Mouse (Mus musculus) gastrocnemius, postnatal 10 days (tissue): ENCODE data around the gene Pax3. TPM values are rescaled to one million over a fixed set of nuclear protein-coding genes. Genes with fewer than 3 reads are reported as not detected.

Source experiments
- DNase-seq: peaks from one replicate; pipeline ENCODE4 v3.0.0; 2021; ENCODE audit warnings: mixed read lengths
- total RNA-seq, 2 experiments: library from RNA; stranded (reverse); gene quantifications; 2 replicates each; pipeline ENCODE4 v1.2.3; 2021

Gene Pax3
- total RNA-seq, 2 experiments from 2014 or later: 0.07 TPM; not detected in 1

- DNase-seq: no peak
Measured at GRCm38 (mm10) chr1:78198319-78198940, 1.5 kb upstream of the Pax3 start.

DNA sequence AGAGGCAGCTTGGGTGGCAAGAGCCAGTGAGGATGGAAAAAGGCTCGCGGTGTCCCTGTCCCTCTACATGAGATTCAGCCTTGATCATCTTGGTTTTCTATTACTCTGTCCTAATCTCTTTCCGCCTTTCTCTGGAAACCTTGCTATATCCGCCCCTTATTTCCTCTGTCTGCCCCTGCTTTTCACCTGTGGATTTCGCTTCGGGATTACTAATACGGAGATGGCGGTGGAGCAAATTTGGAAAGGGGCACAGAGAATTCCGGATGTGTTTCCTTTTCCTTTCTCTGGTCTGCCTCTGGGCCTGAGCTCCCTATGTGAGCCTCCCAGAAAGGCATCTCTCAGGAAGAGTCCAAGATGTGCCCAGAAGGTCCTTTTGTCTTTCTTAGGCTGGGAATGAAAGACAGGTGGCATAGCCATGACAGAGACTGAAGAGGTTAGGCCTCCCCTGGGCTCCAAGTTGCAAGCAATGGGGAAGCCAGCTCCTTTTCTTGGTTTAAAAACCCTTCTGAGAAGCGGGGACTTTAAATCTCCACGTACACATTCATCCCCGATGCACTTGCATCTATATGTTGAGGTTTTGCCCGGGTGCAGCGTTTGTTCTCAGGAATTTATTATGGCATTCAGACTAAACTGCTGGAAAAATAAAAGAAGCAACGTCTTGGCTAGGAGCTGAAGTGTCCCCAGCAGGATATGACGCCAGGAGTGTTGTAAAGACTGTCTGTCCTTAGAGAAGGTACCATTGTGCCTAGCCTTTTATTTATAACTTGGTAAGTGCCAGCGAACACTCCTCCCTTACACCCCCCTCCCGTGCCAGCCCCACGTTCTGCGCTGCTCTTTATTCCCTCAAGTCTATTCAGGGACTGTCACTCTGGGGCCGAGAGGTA lies 659 bp upstream of the Pax3 start:
- DNase-seq: no peak

- DNase-seq: no peak
Measured at GRCm38 (mm10) chr1:78195771-78196712, 892 bp downstream of the Pax3 start.

DNA sequence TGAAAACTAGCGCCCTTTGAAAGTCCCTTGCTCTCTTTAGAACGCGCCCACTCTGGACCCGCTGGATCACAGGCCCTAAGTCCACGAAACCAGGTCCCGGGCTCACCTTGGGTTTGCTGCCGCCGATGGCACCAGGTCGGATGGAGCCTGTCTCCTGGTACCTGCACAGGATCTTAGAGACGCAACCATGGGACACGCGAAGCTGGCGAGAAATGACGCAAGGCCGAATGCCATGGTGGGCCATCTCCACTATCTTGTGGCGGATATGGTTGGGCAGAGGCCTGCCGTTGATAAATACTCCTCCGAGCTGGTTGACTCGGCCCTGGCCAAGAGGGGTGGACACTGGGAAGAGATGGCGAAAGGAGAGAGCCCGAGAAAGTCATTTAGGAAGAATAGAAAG lies 1.8 kb downstream of the Pax3 start:
- DNase-seq: no peak

DNA sequence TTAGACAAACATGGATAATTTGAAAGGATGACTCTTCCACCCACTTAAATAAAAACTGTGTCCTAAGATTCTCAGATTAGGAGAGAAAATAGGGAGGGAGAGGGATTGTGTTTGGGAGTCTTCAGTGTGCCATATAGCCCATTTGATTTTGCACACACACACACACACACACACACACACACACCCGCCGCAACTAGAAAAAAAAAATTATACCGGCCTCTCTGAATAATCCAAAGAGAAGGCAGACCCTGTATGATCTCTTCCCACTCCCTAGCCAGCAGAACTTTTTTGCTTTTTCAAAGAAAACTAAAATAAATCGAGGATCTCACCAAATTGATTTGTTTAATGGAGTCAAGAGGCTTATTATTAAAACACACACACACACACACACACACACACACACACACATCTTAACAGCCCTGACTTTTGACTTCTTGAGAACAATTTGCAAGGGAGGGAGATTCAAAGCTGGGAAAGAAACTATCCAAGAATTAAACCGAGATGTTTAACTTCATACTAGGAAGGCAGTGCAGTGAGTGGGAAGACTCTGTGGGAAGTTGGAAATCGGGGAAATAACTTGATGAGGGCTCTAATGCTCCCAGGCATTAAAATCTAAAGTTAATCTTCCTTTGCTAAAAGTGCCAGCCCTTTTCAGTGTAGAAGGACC lies 2.4 kb downstream of the Pax3 start:
- DNase-seq: no peak

DNA sequence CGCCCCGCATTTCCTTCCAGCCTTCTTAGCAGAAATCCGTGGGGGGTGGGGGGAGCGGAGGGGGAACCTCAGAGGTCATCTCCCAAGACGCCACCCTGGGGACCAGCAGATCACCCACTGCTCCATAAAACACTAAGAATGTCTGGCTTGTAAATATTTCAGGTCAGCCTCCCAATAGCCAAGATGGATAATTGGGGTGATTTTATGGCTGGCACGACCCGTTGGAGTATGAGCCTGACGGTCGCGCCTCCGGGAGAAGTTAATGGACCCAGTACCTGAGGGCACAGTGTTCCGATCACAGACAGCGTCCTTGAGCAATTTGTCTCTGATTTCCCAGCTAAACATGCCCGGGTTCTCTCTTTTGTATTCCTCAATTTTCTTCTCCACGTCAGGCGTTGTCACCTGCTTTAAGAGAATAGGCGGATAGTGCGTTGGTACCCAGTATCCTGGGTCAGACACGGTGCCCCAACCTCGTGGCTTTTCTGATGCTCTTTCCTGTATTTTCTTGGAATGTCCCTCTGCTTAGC lies 3.4 kb downstream of the Pax3 start:
- DNase-seq: no peak

GRCm38 (mm10) chr1:78192746-78193464 lies 4.0 kb downstream of the Pax3 start:
- DNase-seq: no peak

- DNase-seq: no peak
Measured at GRCm38 (mm10) chr1:78192217-78192735, 4.7 kb downstream of the Pax3 start.

DNA sequence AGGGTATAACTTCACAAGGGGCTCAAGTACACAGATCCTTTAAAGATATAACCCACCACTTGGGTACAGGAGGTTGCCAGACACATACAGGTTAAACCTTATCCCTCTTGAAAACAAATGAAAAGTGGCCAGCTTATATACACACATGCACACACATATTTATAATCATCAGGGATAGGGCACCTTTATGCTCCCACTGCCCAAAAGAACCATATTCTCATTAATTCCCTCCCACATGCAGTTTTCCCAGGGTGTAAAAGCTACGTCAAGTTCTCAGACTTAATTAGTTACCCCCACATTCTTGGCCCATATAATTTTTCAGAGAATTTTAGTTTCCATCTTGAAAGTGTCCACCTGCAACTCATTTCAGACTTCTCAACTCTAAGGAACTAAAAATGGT lies 5.2 kb downstream of the Pax3 start:
- no peak for DNase-seq

- DNase-seq: no peak
Measured at GRCm38 (mm10) chr1:78191331-78191730, 5.6 kb downstream of the Pax3 start.

GRCm38 (mm10) chr1:78190386-78191111 lies 6.4 kb downstream of the Pax3 start:
- no peak for DNase-seq

DNA sequence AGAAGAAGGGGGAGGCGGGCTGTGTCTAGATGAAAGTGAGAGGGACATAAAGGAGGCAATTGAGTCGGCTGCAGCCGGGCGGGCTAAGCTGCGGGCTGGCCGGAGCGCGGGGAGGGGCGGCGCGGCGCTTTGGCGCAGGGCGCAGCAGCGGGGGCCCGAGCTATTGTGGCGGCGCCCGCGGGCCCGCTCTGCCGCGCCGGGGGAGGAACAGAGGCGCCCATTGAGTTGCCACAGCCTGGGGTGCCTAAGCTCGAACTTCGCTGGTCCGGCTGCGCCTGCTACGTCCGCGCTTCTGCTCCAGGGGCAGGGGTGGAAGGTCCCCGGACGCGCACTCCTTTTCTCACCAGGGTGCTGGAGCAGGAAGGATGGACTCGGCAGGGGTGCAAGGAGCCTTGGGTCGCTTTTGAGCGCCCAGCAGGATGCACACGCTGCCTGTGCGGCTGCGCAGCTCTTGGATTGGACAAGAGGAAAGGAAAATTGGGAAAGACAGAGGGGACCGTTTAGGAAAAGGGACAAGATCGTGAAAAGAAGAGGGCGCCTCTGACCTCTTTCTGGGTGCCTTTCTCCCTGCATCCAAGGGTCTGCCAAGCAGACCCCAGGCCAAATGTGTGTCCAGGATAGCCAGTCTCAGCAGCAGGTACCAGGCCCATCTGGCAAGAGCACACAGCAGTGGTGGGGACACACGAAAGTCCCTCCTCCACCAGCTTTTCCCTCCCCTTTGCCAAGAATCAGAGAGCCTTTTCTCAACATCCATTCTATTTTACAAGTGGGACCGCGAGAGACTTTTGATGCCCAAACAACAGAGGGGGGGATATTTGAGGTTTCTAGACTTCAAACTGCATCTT lies 7.2 kb downstream of the Pax3 start:
- no peak for DNase-seq

GRCm38 (mm10) chr1:78189016-78189415 lies 7.9 kb downstream of the Pax3 start:
- DNase-seq: no peak

DNA sequence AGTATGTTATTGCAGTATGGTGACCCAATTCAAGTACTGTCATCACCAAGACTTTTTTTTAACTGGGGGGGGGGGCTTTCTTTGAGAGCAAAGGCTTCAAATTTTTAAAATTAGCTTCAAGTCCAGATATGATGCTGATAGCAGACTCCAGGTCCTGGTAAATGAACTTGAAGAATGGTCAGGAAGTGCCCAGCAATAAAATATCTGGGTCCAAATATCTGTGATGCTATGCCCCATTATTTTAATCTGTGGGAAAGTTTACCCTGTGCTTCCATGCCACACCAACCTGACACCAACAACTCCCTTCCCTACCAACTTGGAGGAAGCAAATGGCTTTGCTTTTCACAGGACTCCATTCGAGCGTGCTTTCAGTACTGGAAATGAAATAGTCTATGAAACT lies 8.6 kb downstream of the Pax3 start:
- no peak for DNase-seq

- DNase-seq: no peak
Measured at GRCm38 (mm10) chr1:78187788-78188173, 9.2 kb downstream of the Pax3 start.

DNA sequence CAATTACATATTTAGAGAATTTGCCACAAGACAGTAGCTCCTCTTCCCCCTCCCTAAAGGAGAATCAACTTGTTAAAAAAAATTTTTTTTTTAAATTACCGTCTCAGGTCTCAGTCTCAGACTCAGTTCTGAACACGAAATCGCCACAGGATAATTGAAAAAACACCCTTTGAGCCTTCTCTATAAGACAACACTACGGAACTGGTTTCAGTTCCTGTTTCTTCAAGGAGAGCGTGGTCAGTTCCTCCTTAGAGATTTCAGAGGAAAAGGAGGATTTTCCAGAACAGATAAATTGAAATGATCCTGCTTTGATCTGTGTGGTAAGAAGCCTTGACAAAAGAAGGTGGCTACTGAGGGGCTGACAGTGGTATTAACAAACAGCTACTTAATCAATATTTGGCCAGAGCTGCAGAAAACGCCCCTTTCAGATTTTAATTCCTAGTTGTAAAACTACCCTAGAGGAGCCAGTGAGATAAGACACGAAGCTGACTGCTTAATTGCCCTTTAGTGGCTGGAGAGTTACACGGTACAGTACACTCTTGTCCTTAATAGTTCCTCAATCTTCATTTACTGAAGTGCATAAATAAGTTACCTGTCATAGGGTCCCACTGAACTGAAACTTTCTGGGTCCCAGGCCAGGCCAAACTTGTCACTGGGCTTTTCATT lies 9.7 kb downstream of the Pax3 start:
- DNase-seq: no peak

GRCm38 (mm10) chr1:78182954-78183353 lies 14.0 kb downstream of the Pax3 start:
- DNase-seq: no peak

DNA sequence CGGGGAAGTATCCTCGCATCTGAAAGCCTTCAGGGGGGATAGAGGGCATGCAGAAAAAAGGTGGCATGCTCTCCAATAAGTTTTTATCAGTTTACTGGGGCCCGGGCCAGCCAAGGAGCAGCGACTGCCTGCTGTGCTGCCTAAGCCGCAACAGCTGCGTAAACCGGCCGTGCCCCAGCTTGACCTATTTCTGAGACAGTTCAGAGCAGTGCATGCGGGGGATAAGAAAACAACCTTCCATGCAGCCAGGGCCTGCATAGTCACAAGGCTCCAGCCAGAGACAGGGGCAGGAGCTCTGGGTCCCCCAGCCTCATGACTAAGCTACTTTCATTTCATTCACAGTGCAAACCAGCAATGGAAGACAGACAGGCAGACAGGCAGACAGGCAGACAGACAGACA lies 15.1 kb downstream of the Pax3 start:
- no peak for DNase-seq

DNA sequence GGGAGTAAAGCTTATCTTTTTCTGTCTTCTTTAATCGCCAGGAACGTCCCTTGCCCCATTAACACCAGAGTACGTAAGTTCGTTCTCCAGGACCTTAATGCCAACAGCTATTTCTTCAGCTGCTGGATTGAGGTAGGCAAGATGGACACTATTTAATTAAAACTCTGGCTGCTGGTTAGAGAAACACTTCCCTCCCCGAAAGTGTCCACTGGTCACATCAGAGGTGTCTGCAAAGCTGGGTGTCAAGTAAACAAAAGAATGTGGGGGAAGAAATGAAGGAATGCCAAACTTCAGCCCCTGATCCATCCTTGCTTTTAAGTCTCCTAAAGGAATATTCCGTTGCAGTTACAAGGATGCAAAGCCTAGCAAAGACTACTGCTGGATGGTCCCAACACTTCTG lies 24.6 kb downstream of the Pax3 start:
- no peak for DNase-seq
